Mouse (Mus musculus) limb, embryonic 14.5 days (tissue): ENCODE measurements around the gene Lyl1. TPM values are rescaled to one million over a fixed set of nuclear protein-coding genes. Genes with fewer than 3 reads are reported as not detected.

Experiments
- ATAC-seq: fragments of 200-750 bp; cut with Nextera tagmentation; 2 replicates; pipeline ENCODE4 v1.8.0; 2017; ENCODE audit warnings: low read depth, moderate number of reproducible peaks, moderate TSS enrichment; ENCODE audit not compliant: low FRiP score
- DNase-seq: peaks from one replicate; pipeline ENCODE4 v3.0.0-alpha.2; 2015; ENCODE audit warnings: low spot score
- H3K27ac ChIP-seq: fragments of 300-500 bp; sonication (generic); replicated peaks from 2 replicates; pipeline ENCODE4 v1.5.1; 2014; ENCODE audit warnings: low read depth, mild to moderate bottlenecking, low read length, moderate library complexity, mixed read lengths
- H3K27me3 ChIP-seq: fragments of 300-500 bp; sonication (generic); 2 replicates; pipeline ENCODE4 v1.6.1; 2014; ENCODE audit warnings: low read length, mixed read lengths; ENCODE audit not compliant: control insufficient read depth, insufficient read depth
- H3K36me3 ChIP-seq: fragments of 300-500 bp; sonication (generic); 2 replicates; pipeline ENCODE4 v1.6.1; 2014; ENCODE audit warnings: mild to moderate bottlenecking, low read length, moderate library complexity, mixed read lengths; ENCODE audit not compliant: control insufficient read depth, insufficient read depth
- H3K4me1 ChIP-seq: fragments of 300-500 bp; sonication (generic); 2 replicates; pipeline ENCODE4 v1.6.1; 2014; ENCODE audit warnings: antibody characterized with exemption, low read length, mixed read lengths; ENCODE audit not compliant: control insufficient read depth, insufficient read depth
- H3K4me2 ChIP-seq: fragments of 300-500 bp; sonication (generic); replicated peaks from 2 replicates; pipeline ENCODE4 v1.6.1; 2014; ENCODE audit warnings: low read depth, mild to moderate bottlenecking, low read length, moderate library complexity; ENCODE audit not compliant: severe bottlenecking
- H3K4me3 ChIP-seq: fragments of 300-500 bp; sonication (generic); replicated peaks from 2 replicates; pipeline ENCODE4 v1.5.1; 2014; ENCODE audit warnings: low read length
- H3K9ac ChIP-seq: fragments of 300-500 bp; sonication (generic); 2 replicates; pipeline ENCODE4 v1.6.1; 2014; ENCODE audit warnings: mild to moderate bottlenecking, low read depth, low read length, moderate library complexity; ENCODE audit not compliant: severe bottlenecking
- H3K9me3 ChIP-seq: fragments of 300-500 bp; sonication (generic); 2 replicates; pipeline ENCODE4 v1.6.1; 2016; ENCODE audit warnings: low read length; ENCODE audit not compliant: control insufficient read depth
- POLR2A ChIP-seq: fragments of 200-500 bp; IDR thresholded peaks from 2 replicates; pipeline ENCODE4 v1.8.0; 2012; ENCODE audit warnings: inconsistent platforms, mild to moderate bottlenecking, moderate library complexity, borderline replicate concordance; ENCODE audit not compliant: insufficient read depth, insufficient read length; ENCODE audit errors: extremely low read depth
- WGBS: fragments of 180-500 bp; shearing (Covaris S2); extraction: QIAGEN DNeasy Blood & Tissue Kit; methylation state at CpG from one replicate; pipeline ENCODE4 v1.1.7; 2014; 5-methylcytosine and 5-hydroxymethylcytosine counted together
- polyA plus RNA-seq, 2 experiments: library from polyadenylated mRNA; depleted of rRNA in 1 of 2; stranded (reverse) in 1 of 2; unstranded in 1 of 2; fragments of >200 nt; fragmentation: Nextera tagmentation in 1 of 2; extraction: Ambion mirVana in 1 of 2; gene quantifications; 2 replicates each; pipeline versions ENCODE4 v1.2.1 to v1.2.3; 2012 to 2014

Gene Lyl1
- polyA plus RNA-seq, 2 experiments, result 5.6 to 7.1 TPM

DNA sequence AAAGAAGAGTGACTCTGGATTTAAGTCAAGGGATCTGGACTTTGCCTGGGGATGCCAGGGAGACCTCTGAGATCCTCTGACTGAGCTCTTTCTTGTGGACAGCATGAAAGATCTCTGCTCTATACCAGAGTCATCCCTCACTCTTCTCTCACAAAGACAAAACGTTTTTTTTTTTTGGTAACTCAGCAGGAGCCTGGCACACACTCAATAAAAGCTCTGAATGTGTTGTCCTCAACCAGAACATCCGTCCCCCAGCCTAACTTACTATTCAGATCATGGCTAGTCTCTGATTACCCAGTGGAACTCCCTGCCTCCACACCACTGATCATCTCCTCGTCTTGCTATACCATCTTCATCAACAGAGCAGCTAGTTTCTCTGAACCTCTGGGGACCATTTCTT, 16.7 kb upstream of the Lyl1 start:
- H3K36me3 ChIP-seq, result peaks cover 10% of the 10 kb centered on the region
- 62% methylated on average over 3 of the region's 3 CpGs for WGBS
- H3K27me3 ChIP-seq, result no peaks in the 10 kb centered on the region
- no peak overlapping the region for H3K27ac ChIP-seq
- ATAC-seq (no peak), DNase-seq (no peak)
- H3K9ac ChIP-seq, result no peak overlapping the region
- no peak overlapping the region for H3K4me3 ChIP-seq
- peaks cover 26% of the 10 kb centered on the region for H3K4me1 ChIP-seq
- H3K4me2 ChIP-seq, result no peak overlapping the region
- no peak for TF ChIP-seq POLR2A
- H3K9me3 ChIP-seq, result no peaks in the 10 kb centered on the region

DNA sequence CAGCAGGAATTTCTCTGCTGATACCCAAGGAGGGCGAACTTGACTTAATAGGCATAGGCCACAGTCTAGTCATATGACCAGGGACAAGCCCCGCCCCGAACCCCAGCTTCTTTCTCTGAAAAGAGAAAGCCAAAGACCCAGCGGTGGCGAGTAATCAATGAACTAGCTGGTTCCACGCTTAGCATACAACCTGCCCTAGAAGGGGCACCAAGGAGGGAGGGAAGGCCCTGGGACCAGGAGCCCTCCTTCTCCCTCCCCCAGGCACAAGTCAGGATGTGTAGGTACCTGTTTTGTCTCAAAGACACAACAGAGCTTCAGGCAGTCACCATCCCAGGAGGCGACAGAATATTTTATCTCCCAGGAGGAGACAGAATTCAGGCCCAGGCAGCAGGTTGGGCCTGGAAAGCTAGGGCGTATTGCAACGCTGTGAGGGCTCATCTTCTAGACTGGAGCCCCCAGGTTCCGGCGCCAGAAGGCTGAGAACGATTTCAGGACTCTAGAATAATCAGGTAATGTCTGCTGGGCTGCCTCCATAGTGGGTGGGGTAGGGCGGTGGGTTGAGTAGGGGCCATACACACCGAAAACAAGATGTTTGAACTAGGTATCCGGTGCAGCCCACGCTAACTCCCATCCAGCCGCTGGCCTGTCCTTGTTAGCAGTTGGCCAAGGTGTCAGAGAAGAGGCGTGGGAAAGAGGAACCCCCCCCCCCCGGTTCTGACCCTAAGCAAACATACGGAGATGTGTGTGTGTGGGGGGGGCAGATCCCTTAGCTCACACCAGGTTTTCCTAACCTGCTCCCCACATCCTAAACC, 14.9 kb upstream of the Lyl1 start, which contains the start of gene Trmt1:
TSS of gene Trmt1 (plus strand) at position 117 of the 812 bp plus-strand sequence.
- H3K36me3 ChIP-seq, result peaks cover 16% of the 10 kb centered on the region
- H3K9me3 ChIP-seq, result no peaks in the 10 kb centered on the region
- H3K4me3 ChIP-seq, result peak within 1 kb of the TSS; percentile 97
- DNase-seq, result no peak
- H3K4me1 ChIP-seq, result peaks cover 34% of the 10 kb centered on the region
- H3K27me3 ChIP-seq, result no peaks in the 10 kb centered on the region
- H3K27ac ChIP-seq, result peak within 1 kb of the TSS; percentile 91
- ATAC-seq, result no peak
- TF ChIP-seq POLR2A, result no peak
- H3K9ac ChIP-seq, result peak within 1 kb of the TSS; percentile 97
- WGBS, result 12% methylated on average over 18 of the region's 20 CpGs
- peak within 1 kb of the TSS; percentile 88 for H3K4me2 ChIP-seq

DNA sequence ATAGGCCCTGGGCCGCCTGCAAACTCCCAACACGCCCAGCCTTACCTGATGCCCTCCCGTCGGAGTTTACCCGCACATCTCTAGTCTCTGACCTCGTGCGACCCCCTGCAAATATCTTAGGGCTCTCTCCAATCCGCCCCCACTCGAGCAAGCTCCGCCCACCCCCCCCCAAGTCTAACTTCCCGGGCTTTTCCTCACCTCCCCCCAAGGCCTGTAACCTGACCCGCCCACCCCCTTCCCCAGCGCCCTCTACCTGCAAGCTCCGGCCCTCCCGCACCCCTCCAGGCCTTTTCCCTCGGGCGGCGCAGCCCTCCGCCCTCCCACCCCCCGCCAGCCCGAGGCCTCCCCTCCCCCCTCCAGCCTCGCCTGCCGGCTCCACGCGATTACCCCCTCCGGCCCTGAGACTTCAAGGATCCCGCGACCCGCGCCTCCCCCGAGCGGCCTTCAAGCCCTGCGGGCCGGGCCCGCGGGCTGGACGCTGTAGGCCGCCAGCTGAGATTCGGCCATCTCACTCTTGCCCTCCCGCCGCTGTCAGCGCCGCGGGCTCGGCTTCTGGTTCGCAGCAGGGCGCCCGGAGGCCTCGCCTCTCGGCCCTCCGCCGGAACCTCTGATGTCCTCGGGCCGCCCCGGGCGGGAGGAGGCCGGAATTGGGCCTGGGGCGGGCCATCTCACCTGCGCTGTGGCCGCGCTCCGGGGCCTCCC, 14.1 kb upstream of the Lyl1 start:
- H3K4me2 ChIP-seq, result peak overlapping the region; percentile 88
- H3K9ac ChIP-seq, result peak overlapping the region; percentile 97
- peak overlapping the region; percentile 91 for H3K27ac ChIP-seq
- H3K4me1 ChIP-seq, result peaks cover 34% of the 10 kb centered on the region
- H3K36me3 ChIP-seq, result peaks cover 23% of the 10 kb centered on the region
- no peaks in the 10 kb centered on the region for H3K27me3 ChIP-seq
- H3K4me3 ChIP-seq, result peak overlapping the region; percentile 97
- H3K9me3 ChIP-seq, result no peaks in the 10 kb centered on the region
- TF ChIP-seq POLR2A, result no peak
- ATAC-seq (peak; percentile 17; the same call in 1 of the 2 replicates), DNase-seq (peak; percentile 50)
- under 1% methylated on average over 54 of the region's 62 CpGs for WGBS

DNA sequence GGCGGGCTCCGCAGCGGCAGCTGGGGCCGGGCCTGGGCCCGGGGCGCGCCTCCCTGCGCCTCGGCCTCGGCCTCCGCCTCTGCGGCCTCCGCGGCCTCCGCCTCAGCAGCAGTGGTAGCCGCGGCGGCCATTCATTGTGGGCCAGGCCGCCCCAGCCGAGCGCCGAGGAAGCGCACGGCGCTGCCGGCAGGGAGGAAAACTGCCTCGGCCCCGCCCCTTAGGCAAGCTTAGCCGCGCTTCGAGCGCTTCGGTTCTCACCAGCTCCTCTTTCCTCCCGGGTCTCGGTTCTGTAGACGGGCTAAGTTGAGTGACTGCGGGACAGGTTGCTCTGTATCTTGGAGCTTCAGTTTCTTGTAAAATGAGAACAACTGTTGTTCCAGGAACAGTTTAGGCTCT, 13.6 kb upstream of the Lyl1 start, which contains the start of gene Nacc1:
TSS of gene Nacc1 (minus strand) at position 158 of the 396 bp plus-strand sequence.
- peaks cover 23% of the 10 kb centered on the region for H3K36me3 ChIP-seq
- WGBS, result under 1% methylated on average over 28 of the region's 37 CpGs

More for the DNA sequence above, 13.6 kb upstream of the Lyl1 start, which contains the start of gene Nacc1:
- H3K9ac ChIP-seq, result peak within 1 kb of the TSS; percentile 97
- ATAC-seq (peak; percentile 87), DNase-seq (peak; percentile 94)
- H3K27ac ChIP-seq, result peak within 1 kb of the TSS; percentile 91
- peak within 1 kb of the TSS; percentile 89 for H3K4me2 ChIP-seq
- H3K4me3 ChIP-seq, result peak within 1 kb of the TSS; percentile 97
- TF ChIP-seq POLR2A, result 0 out of 2 replicates have a peak, but pooled peaks have one; percentile 30
- H3K27me3 ChIP-seq, result no peaks in the 10 kb centered on the region
- H3K4me1 ChIP-seq, result peaks cover 34% of the 10 kb centered on the region
- H3K9me3 ChIP-seq, result no peaks in the 10 kb centered on the region
